Mouse (Mus musculus) myocyte (in vitro differentiated cells): Measurements from ENCODE around the gene Tmem106a.

Source experiments
- POLR2A ChIP-seq: IDR thresholded peaks from one replicate; pipeline ENCODE4 v1.6.1; 2011; ENCODE audit warnings: low read depth, mild to moderate bottlenecking, control low read depth, moderate library complexity; ENCODE audit not compliant: insufficient read length
- POLR2AphosphoS2 ChIP-seq: IDR thresholded peaks from one replicate; pipeline ENCODE4 v1.6.1; 2011; ENCODE audit warnings: low read depth, control low read depth; ENCODE audit not compliant: insufficient read length
- SRF ChIP-seq: IDR thresholded peaks from one replicate; pipeline ENCODE4 v1.6.1; 2011; ENCODE audit warnings: low read depth; ENCODE audit not compliant: control insufficient read depth, insufficient read length
- TCF12 ChIP-seq: IDR thresholded peaks from one replicate; pipeline ENCODE4 v1.6.1; 2011; ENCODE audit warnings: mild to moderate bottlenecking, control low read depth; ENCODE audit not compliant: poor library complexity, insufficient read depth, severe bottlenecking
- USF1 ChIP-seq: IDR thresholded peaks from one replicate; pipeline ENCODE4 v1.6.1; 2011; ENCODE audit warnings: low read depth, mild to moderate bottlenecking, control low read depth, moderate library complexity

GRCm38 (mm10) chr11:101602491-101602890 lies 20.4 kb downstream of the Tmem106a start:
- TF ChIP-seq POLR2A (no peak), TCF12 (no peak), POLR2AphosphoS2 (no peak), USF1 (no peak), SRF (no peak)
